Mouse (Mus musculus) liver, adult 2 months (tissue): ENCODE measurements around the gene Omt2b. TPM values are rescaled to one million over a fixed set of nuclear protein-coding genes. Genes with fewer than 3 reads are reported as not detected.
A peak's percentile ranks its signal among the peaks of the same experiment; 100 is the strongest.
"Not testable (repeated sequence)": the region's sequence is repeated elsewhere in the genome, so short reads cannot be mapped to it uniquely, and the experiment has no call there.

Experiments used
- DNase-seq: peaks from one replicate; pipeline ENCODE4 v3.0.0-alpha.2; 2011; ENCODE audit warnings: low read depth, low spot score; ENCODE audit errors: extremely low read depth
- H3K27ac ChIP-seq: fragments of 200-500 bp; replicated peaks from 2 replicates; pipeline ENCODE4 v1.5.1; 2012; ENCODE audit warnings: low read depth, mild to moderate bottlenecking, control low read depth, inconsistent platforms, low read length; ENCODE audit not compliant: insufficient read depth
- H3K27me3 ChIP-seq: fragments of 200-500 bp; 2 replicates; pipeline ENCODE4 v1.6.1; 2012; ENCODE audit warnings: mild to moderate bottlenecking, moderate library complexity, low read length, inconsistent platforms; ENCODE audit not compliant: control insufficient read depth, insufficient read depth
- H3K36me3 ChIP-seq: fragments of 200-500 bp; 2 replicates; pipeline ENCODE4 v1.6.1; 2012; ENCODE audit warnings: low read length, inconsistent platforms; ENCODE audit not compliant: control insufficient read depth, insufficient read depth
- H3K4me1 ChIP-seq: fragments of 200-500 bp; 2 replicates; pipeline ENCODE4 v1.6.1; 2011; ENCODE audit warnings: low read length; ENCODE audit not compliant: control insufficient read depth, insufficient read depth
- H3K4me3 ChIP-seq: fragments of 200-500 bp; 2 replicates; pipeline ENCODE4 v1.5.1; 2011; ENCODE audit warnings: low read depth, mild to moderate bottlenecking, control low read depth, low read length, moderate library complexity; ENCODE audit not compliant: insufficient read depth
- H3K79me2 ChIP-seq: fragments of 200-500 bp; 2 replicates; pipeline ENCODE4 v1.6.1; 2012; ENCODE audit warnings: inconsistent platforms, mild to moderate bottlenecking, low read length, moderate library complexity; ENCODE audit not compliant: control insufficient read depth, insufficient read depth
- H3K9ac ChIP-seq: fragments of 200-500 bp; 2 replicates; pipeline ENCODE4 v1.6.1; 2012; ENCODE audit warnings: low read depth, mild to moderate bottlenecking, control low read depth, inconsistent platforms, low read length
- WGBS: fragments of 180-500 bp; shearing (Covaris S2); methylation state at CpG from one replicate; pipeline ENCODE4 v1.1.7; 2018; 5-methylcytosine and 5-hydroxymethylcytosine counted together
- polyA plus RNA-seq: library from polyadenylated mRNA; depleted of rRNA; stranded (reverse); fragments of >200 nt; gene quantifications from 2 replicates; pipeline ENCODE4 v1.2.3, GENCODE M21; 2012; rRNA removed
- total RNA-seq: library from RNA; depleted of rRNA; stranded (reverse); fragments of >200 nt; gene quantifications from 2 replicates; pipeline ENCODE4 v1.2.3, GENCODE M21; 2014; rRNA removed

The Omt2b gene
- not detected in 2 replicates for total RNA-seq
- not detected in 2 replicates for polyA plus RNA-seq

DNA sequence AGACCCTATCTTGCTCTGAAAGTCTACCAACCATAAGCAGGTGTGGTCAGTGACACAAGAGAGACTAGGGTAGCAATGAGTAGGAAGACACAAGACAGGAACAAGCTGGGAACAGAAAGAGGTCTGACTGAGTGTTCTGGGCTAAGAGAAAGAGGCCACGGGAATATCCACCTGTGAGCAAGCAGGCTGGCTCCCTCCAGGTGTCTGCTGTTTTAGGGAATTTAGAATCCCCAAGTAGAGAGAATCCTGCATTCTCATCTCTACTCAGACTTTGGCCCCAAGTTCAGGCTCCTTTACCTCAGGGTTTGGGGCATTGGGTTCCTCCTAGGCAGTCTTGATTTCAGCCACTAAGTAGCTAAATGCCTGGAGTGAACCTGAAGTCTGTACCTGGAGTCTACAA, at the start of gene Omt2b:
Omt2b (plus strand) TSS at position 301 of the 400 bp plus-strand sequence.
- not testable (repeated sequence) for H3K36me3 ChIP-seq, H3K27me3 ChIP-seq

DNA sequence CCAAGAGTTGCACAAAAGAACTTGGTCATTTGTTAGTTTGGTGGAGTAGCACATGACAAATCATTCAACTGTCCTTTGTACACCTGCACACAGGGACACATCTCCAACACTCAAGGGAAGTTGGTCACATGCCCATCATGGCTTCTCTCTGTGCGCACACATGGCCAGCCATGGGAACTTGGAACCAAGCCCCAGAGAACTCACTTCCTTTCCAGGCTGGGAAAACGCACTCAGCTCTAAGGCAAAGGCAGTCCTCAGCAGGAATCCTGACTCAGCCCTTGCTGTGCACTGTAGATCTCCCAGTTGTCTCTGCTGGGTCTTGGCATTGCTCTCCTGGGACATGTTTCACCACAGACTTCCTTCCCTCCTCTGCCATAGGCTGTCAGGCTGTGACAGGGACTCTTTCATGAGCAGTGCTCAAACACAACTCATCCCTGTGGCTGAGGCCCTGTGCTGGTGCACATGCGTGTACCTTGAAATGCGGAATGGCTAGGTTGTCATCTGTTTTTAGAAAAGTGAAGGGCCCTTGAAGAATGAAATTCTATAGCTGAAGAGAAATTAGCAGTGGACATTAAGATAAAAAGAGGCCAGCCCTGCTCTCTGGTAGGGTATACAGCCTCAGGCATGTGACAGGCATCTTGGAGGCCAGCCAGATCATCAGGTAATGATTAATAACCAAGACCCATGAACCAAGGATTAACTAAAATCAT, 45.2 kb upstream of the Omt2b start:
- H3K27ac ChIP-seq, H3K9ac ChIP-seq, H3K79me2 ChIP-seq, H3K27me3 ChIP-seq, H3K4me3 ChIP-seq, H3K4me1 ChIP-seq, H3K36me3 ChIP-seq: not testable (repeated sequence)
- WGBS: 51% methylated on average over 4 of the region's 4 CpGs
- peak; percentile 78 for DNase-seq

More for the DNA sequence above, at the start of gene Omt2b:
- not testable (repeated sequence) for H3K27ac ChIP-seq, H3K4me3 ChIP-seq, H3K9ac ChIP-seq, H3K4me1 ChIP-seq, DNase-seq, H3K79me2 ChIP-seq
- 71% methylated on average over 1 of the region's 1 CpGs for WGBS

- H3K27me3 ChIP-seq, H3K9ac ChIP-seq, H3K4me3 ChIP-seq, H3K79me2 ChIP-seq, H3K4me1 ChIP-seq, H3K36me3 ChIP-seq, DNase-seq, H3K27ac ChIP-seq: not testable (repeated sequence)
- WGBS: 67% methylated on average over 1 of the region's 1 CpGs
Observed at GRCm38 (mm10) chr9:78289063-78289462, 38.3 kb upstream of the Omt2b start.

- not testable (repeated sequence) for H3K4me1 ChIP-seq, H3K36me3 ChIP-seq, H3K9ac ChIP-seq, H3K79me2 ChIP-seq, H3K27ac ChIP-seq, H3K4me3 ChIP-seq, H3K27me3 ChIP-seq
- WGBS: 21% methylated on average over 3 of the region's 3 CpGs
- DNase-seq: peak; percentile 25
Observed at GRCm38 (mm10) chr9:78289723-78290122, 37.7 kb upstream of the Omt2b start, which contains the start of gene Gm10639. TSS of gene Gm10639 (plus strand) at chr9:78289923.

DNA sequence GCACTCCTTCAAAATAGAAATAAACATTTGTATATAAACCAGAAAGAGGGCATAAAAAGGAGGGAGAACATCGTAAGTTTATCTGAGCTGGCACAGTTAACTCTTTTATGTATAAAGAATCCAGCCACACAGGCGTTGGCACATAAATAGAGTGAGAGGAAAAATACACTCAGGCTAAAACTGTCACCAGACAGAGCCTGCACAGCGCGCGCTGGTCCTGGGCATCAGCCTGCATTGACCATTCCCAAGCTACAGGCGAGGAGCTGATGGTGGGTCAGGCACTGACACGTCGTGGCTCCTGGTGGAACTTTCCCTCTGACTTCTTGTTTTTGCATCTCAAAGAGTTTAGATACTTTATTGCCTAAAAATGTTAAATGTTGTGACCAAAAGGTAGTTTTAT, 34.9 kb upstream of the Omt2b start:
- H3K79me2 ChIP-seq, H3K4me3 ChIP-seq, H3K4me1 ChIP-seq, H3K36me3 ChIP-seq, DNase-seq, H3K27ac ChIP-seq, H3K9ac ChIP-seq, H3K27me3 ChIP-seq: not testable (repeated sequence)
- WGBS: 85% methylated on average over 8 of the region's 8 CpGs

- not testable (repeated sequence) for H3K27me3 ChIP-seq, H3K4me1 ChIP-seq, H3K79me2 ChIP-seq, DNase-seq, H3K27ac ChIP-seq, H3K4me3 ChIP-seq, H3K36me3 ChIP-seq, H3K9ac ChIP-seq
- 62% methylated on average over 1 of the region's 1 CpGs for WGBS
Observed at GRCm38 (mm10) chr9:78293683-78294082, 33.7 kb upstream of the Omt2b start.

GRCm38 (mm10) chr9:78294781-78295180, 32.6 kb upstream of the Omt2b start:
- H3K4me3 ChIP-seq, H3K27me3 ChIP-seq, H3K9ac ChIP-seq, H3K4me1 ChIP-seq, H3K36me3 ChIP-seq, H3K27ac ChIP-seq, DNase-seq, H3K79me2 ChIP-seq: not testable (repeated sequence)
- WGBS: 78% methylated on average over 7 of the region's 7 CpGs
